Mouse (Mus musculus): ENCODE results near the gene AA986860. TPM values are rescaled to one million over a fixed set of nuclear protein-coding genes. Genes with fewer than 3 reads are reported as not detected.

The AA986860 gene
- total RNA-seq, 2 experiments from 2014 or later = 0.57 to 0.62 TPM

DNA sequence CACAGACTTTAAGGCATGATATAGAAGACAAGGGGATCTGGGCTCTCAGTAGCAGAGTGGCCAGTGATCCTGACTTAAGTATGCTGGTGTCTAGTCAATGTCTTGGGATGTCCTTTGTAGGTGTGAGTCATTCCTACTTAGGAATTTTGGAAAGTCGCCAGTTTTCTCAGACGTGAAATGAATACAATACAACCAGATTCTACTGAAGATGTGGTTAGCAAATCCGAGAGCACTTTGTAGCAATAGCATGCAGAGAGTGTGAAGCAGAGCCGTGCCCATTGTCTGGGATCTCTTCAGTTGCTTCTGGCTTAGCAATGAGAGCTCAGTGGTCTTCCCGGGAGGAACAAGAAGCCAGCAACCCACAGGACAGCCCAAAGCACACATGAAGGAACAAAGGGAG is 2.7 kb downstream of the AA986860 start:
- DNase-seq = no peak
- intact Hi-C loops (cut with DNase I) = no loop called here

DNA sequence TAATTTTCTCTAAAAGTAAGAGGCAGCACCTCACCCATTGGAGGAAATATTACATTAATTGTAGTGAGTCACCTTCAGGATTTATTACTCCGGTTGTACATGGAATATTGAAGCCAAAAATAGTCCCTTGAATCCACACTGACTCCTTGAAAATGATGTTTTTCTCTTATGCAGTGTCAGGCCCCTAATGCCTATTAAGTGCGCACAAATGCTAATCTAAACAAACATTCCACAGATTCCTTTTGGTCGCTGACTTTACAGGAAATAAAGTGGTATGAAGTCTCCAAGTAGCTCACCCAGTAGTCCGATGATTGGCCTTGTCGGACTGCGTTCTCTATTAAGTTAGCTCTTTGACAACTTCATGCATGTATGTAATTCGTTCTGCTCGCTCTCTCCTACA is 3.1 kb downstream of the AA986860 start:
- intact Hi-C loops (cut with DNase I) = no loop called here
- no peak for DNase-seq

DNA sequence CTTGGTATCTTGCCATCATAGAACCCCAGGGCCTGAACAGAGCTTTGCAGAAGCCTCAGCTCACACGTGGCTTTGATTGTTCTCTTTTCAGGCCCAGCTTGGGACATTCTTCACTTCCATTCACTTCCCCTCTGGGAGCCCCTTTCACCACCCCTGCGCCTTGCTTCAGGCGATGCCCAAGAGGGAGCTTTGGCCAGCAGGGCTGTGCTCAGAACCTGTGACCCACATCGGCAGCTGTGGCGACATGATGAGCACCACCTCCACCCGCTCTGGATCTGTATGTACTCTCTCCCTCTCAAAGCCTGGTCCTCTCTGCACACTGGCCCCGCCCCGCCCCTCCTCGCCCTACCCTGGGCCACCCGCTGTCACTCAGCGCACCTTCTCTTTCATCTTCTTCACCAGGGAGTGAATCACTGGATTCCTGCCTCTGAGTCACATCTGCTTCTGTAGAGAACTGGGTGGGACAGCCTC is 5.7 kb downstream of the AA986860 start:
- no peak for DNase-seq
- intact Hi-C loops (cut with DNase I) = no loop called here

DNA sequence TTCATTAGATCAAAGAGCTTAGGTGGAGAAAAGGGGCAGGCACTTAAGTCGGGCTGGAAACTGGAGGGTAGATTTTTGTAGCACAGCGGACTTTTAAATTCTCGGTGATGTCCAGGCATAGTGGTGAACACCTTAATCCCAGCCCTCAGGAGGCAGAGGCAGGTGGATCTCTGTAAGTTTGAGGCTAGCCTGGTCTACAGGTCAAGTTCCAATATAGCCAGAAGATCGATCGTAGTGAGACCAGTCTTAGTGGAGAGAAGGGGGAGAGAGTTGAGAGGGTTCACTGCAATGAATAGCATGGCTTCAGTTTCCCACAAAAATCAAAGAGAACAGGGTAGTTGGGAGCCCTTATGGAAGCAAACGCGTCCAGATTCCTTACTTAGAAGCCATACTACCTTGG is 6.1 kb downstream of the AA986860 start:
- no peak for DNase-seq
- intact Hi-C loops (cut with DNase I) = no loop called here

DNA sequence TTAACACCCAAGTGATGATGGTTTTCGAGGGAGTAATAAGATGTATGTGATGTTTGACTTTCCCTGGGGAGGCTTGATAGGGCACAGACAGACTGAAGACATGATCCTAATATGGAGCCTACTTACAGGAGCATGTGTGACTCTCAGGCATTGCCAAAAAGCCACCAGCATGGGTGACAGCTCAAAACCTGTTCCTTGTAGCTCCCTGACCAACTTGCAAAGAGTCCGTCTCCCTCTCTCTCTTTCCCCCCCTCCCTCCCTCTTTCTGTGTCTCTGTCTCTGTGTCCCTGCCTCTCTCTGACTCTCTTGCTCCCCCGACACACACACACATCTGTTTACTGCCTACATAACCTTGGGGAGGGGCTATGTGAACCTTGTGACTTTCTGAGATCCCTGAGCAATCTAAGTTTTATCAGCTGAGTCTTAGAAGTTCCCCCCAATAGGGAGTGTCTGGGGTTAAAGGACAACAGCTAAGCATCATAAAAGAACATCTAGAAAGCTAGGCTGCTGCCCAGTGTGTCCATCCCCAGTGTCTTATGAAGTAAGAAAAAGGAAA is 6.9 kb downstream of the AA986860 start:
- intact Hi-C loops (cut with DNase I) = no loop called here
- no peak for DNase-seq

DNA sequence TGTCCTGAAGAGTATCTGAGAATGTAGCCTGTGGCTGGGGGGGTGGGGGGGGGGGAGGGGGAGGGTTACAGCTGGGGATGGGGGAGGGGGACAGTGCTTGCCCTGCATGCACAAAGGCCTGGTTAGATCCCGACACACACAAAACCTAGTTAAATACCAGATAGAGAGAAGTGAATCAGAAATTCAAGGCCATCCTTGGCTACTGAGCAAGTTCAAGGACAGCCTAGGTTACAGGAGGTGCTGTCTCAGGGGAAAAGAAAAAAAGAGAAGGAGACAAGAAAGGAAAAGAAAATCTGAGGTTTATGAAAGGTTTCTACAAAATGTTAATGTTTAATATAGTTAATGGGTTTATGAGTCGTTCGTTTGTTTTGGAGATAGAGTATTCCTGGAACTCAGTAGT is 7.9 kb downstream of the AA986860 start:
- no peak for DNase-seq
- intact Hi-C loops (cut with DNase I) = no loop called here

DNA sequence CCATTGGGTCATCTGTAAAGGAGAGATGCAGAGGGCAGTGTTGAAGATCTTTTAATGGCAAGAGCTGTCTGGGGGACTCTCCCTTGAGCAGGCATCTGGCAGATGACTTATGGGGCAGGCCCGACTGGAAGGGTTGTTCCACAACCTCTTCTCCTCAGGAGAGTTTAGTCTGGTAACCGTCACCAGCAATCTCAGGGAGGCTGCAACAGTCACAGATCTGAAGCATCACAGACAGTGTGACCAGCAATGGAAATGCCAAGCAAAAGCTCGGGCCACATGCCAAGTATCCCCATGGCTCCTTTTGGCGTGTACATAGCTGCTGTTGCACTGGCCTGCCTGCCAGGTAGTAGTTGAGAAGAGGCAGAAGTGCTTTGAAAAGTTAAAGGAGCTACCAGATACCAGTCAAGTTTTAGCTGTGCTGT is 8.5 kb downstream of the AA986860 start:
- intact Hi-C loops (cut with DNase I) = no loop called here
- DNase-seq = peak; percentile 38 to 53

DNA sequence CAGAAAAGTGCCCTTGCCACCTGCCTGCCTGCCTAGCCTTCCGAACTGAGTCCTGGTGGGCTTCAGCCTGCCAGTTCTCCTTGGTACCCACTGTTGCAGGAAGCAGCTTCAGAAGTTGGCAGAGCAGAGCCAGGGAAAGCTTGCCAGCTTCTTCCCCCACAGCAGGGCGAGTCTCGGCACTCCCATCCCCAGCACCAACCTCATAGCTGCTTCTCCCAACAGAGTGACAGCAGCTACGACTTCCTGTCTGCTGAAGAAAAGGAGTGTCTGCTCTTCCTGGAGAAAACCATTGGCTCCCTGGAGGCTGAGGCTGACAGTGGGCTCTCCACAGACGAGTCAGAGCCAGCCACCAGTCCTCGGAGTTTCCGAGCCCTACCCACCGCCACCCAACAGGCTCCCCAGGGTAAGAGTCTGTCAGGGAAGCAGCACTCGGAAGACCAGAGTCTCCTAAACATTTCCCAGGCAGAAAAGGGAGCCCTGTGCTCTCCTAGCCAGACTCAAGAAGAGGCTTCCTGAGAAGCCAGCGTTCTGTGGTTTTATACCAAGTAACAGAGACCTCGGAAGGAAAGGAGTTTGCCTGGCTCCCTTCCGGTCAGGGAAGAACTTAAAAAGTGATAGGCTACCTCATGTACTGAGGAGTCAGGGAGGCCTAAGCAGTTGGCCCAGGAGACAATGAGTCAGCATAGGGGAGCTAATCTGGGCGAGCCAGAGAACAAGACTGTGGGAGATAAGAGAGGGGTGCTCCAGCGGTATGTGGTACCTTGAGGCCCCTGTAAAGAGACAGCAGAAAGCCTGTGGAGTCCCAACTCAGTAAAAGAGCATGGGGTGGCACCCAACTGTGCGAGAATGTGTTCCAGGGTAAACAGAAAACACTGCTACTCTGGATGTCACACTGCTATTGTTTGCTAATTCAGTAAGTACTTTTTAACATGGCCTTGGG is 9.3 kb downstream of the AA986860 start:
- intact Hi-C loops (cut with DNase I) = no loop called here
- peak in 1 of 2 experiments; percentile 20 for DNase-seq

DNA sequence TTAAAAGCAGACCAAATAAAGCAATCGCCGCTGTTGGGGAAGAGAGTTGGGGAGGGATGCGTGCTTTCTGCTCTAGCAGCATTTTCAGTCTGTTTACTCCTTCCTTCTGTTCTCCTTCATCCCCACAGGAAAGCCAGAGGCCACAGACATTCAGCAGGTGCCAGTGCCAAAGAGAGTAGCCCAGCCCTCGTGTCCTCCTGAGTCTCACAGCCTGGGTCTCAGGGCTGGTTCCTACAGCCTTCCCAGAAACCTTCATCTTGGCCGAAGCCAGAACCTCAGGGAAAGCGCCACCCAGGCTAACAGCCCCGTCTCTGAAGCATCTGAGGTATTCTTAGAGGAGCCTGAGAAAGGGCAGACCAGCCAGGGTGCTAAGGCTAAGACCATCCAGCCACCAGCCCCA is 10.4 kb downstream of the AA986860 start:
- DNase-seq = no peak
- intact Hi-C loops (cut with DNase I) = no loop called here

DNA sequence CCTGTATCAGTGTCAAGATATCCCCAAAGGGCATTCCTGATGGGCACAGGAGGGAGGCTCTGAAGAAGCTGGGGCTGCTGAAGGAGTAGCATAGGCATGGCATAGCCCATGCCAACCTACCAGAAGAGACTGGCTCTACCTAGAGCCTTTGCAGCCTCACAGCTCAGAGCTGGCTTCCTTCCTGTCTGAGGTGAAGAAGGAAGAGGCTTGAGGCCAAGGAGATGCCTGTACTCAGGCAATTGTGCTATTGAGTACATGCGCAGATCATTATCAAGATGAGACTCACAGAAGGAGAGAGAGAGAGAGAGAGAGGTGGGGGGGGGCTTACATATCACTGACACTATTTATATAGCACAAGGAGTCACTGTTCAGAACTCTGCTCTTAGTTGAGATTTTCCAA is 12.0 kb downstream of the AA986860 start:
- intact Hi-C loops (cut with DNase I) = no loop called here
- no peak for DNase-seq

DNA sequence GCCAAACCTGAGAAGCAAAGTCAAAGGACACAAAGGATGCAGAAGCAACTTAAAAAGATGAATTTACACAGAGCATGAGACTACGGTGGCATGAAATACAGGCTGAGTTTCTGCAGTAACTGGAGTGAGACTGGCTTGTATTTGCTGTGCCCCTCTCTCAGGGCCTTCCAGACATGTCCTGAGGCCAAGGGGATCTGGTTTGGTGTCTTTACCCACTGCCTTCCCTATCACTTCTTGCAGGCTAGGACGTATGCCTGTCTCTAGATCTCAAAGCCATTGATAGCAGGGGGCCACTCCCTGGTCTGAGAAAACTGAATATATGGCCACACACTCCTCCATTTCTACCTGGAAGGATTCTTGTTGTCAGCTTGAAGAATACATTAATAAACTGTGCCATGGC is 12.4 kb downstream of the AA986860 start:
- intact Hi-C loops (cut with DNase I) = no loop called here
- no peak for DNase-seq

DNA sequence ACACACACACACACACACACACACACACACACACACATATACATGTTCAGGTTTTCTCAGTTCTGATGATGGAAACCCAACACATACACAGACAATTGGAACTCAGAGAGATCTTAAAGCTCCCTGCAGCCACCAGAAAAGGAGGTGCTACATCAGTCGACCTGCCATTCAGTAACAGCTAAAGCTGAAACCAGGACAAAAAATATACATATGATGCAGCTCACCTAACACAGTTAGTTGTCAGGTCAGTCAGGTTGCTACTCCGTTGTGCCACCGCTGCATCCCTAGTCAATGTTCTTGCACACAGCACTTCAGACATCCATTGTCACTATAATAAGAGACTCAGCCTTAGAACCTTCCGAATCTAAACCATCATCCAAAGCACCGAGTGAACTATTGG is 13.2 kb downstream of the AA986860 start:
- intact Hi-C loops (cut with DNase I) = no loop called here

DNA sequence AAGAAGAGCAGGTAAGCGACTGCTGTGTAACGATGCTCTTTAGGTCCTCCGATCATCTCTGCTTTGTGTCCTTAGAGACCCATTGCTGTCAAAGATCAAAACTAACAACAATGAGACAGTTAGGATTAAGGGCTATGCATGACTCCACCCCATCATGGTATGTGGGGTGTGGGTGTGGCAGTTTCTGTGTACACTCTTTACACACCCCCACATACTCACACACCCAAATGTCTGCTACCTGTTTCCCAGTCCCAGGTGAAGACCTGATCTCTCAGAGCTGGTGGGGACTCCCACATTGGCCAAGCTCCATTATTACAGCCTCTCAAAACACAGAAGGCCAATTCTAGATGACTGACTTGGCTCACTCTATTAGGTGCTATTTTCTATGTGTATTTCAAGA is 13.8 kb downstream of the AA986860 start:
- DNase-seq = no peak
- intact Hi-C loops (cut with DNase I) = no loop called here

More for the DNA sequence above, 13.2 kb downstream of the AA986860 start:
- no peak for DNase-seq

DNA sequence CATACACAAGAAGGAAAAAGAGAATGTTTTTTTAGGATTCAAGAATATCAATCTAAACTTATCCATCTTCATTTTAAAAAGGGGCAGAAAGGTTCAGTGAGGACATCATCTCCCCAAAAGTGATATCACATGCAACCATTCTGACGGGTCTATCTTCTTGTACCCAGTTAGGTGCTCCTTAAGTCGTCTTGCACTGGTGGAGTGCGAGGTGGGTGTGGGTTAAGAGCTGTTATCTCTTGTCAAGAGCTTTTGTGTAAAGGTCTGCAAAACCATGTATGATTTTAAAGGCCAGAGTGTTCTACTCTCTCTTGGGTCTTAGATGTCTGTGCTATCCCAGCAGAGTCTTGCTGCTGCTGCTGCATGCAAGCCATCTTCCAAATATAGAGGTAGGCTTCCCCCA is 15.0 kb downstream of the AA986860 start:
- DNase-seq = no peak
- intact Hi-C loops (cut with DNase I) = no loop called here

DNA sequence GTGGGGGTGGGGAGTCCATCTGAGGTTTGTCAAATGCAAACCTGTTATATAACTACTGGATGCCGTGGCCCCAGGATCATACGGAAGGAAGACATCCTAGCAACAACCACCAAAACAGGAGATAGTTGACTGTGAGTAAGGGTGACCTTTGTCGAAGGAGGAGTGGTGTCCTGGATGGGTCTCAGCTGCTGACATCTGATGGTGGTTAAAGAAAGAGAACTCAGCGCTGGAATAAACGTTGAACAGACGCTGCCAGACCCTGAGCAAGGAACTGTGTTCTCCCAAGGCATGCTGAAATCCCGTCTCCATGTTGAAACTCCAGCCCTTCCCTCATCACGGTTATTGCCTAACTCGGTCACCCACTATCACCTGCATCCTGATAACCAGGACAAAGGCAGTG is 27.9 kb downstream of the AA986860 start:
- DNase-seq = no peak
- intact Hi-C loops (cut with DNase I) = no loop called here

DNA sequence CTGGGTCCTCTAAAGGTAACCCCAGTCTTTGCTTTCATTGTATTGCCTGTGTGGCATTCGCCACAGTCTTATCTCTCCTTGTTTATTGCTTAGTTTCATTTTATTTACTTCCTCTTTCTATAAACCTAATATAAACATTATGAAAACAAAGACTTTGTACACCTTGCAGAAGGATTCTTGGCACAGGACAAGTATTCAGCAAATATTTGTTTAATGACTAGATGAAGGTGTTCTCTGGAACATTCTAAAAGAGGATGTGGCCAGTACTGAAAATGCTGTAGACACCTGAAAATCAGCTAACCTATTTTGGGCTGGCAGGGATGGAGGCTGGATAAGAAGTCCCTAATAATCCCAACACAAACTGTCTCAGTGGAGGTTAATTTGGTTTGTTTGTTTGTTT is 29.8 kb downstream of the AA986860 start:
- DNase-seq = no peak
- intact Hi-C loops (cut with DNase I) = no loop called here

DNA sequence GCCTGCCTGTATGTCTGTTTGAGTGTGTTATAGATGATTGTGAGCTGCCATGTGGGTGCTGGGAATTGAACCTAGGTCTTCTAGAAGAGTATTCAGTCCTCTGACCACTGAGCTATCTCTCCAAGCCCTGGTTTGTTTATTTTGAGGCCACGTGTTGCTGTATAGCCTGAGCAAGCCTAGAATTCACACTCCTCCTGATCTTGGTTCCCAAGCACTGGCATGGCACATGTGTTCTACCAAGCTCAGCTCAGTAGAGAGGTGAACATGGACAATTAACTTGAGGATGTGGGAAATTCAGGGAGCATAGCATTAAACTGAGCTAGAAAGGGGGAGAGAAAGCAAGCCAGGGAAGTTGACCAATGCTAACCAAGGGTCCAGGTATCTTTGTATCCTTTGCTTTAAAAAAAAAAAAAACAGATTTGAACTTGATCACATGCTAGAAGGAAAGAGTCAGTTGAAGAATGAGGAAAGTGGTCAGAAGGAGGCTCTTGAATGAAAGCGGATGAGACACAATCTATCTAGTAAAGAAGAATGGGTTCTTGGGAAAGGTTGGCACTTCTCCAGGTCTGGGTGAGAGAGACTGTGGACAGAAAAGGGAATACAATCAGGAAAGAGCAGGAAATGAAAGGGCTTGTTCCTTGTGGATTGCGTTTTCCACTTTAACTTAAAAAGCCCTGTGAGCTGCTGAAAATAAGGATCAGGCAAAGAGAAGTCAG is 30.4 kb downstream of the AA986860 start:
- DNase-seq = no peak
- intact Hi-C loops (cut with DNase I) = no loop called here

DNA sequence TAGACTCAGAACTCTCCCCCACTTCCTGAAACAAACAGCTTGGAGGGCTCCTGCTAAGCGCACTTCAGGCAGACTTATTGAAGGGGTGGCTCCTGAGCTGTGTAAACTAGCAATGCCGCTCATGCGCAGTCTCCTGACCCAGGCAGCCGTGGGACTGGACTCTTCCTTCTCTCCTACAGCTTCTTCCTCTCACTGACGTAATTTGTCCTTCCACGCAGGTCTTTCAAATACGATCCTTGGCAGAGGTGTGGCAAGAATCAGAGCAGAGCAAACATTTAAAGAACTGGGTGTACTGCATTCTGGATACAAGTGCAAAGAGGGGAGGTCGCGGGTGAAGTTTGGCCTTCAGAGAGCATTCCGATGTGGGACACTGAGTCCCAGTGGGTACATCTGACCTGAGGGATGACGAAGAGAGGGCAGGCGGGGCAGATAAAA is 32.3 kb downstream of the AA986860 start:
- no peak for DNase-seq
- intact Hi-C loops (cut with DNase I) = no loop called here

DNA sequence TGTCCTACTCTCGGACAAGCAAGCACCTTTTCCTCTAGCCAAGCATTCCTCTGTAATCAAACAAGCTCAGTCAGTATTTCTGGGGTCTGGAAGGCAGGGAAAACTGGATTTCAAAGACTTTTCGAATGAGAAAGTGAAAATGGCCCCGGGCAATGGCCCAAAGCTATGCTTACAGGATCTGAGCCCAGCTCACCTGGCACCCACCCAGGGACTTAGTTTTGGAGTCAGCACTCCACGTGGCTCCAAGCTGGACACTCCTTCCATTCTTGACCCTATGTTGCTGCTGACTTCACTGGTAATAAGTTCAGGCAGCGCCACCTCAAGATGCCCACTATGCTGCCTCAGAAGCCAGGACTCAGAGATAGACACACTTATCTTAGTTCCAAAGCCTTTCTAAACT is 35.3 kb downstream of the AA986860 start:
- DNase-seq = peak in 1 of 2 experiments; percentile 11
- intact Hi-C loops (cut with DNase I) = no loop called here

DNA sequence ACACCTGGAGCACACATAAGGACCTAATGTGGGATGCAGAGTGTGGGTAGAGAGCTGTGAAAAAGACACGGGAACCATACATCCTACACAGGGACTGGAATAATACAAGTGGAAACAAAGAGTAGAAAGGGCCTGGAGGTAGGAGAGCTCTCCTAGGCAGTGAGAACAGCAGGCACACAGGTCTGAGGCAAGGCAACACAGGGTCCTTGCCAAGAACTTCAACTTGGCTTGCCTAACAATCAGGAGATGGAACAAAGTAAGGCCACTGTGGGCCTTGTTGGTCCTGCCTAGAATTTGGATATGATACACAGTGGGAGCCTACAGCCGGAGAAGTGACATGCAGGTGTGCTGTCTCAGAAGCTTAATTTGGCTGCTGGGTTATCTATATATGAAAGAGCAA is 38.1 kb downstream of the AA986860 start:
- no peak for DNase-seq
- intact Hi-C loops (cut with DNase I) = no loop called here

DNA sequence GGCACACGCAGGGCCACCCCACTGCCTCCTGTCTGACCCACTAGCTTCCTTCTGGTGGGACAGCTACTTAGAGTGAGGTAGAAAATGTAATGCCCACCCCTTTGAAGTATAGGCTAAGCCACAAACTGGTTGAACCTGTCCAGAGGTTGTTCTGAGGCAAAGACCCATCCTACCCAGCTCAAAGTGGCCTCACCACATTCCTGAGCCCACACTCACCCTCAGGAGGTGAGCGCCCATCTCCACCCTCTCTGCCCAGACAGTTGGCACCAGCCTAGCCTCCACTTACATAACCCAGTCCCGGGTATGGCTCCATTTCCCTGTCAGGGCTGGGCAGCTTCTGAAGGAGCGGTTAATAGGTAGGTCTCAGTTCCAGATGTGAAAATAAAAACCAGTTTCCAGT is 38.7 kb downstream of the AA986860 start:
- intact Hi-C loops (cut with DNase I) = no loop called here

More for the DNA sequence above, 38.7 kb downstream of the AA986860 start:
- DNase-seq = no peak
